Mouse (Mus musculus): ENCODE results near the gene Nadsyn1. TPM values are rescaled to one million over a fixed set of nuclear protein-coding genes. Genes with fewer than 3 reads are reported as not detected.

The Nadsyn1 gene
- total and polyA plus RNA-seq, 3 experiments, result 7.4 to 10.0 TPM; not detected in 1

DNA sequence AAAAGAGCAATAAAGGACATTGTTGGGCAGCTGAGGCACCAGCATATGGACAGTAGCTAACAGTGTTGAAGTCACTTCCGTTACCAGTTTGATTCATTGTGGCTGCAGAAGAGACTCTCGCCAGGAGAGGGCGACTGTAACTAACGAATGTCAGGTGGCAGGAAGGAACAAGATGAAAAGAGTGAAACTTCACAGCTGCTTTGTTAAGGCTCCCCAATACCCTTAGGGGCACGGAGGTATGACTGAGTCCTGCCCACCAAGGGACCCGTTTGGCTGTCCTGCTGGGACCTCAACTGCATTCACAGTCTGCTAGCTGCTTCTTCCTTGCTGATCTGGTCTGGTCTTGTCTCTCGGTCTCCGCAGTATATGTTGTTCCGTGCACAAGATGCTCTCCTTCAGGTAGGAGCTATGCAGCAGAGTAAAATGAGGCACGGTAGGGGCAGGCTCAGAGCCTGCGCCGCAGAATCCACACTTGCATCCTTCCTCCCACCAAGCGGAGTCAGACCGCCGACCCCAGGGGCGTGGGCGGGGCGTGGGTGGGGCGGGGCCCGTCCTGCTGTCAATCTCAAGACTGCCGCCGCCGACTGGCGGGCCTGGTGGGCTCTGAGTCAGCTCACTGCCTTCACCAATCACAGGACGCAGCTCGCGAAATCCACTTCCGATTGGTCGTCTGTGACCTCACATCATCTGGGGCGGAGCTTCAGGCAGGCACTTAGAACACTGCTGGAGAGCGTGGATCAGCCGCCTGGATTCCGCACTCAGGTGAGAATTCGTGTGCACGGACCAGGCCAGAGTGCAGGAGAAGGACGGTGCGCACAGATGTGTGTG, 7.1 kb upstream of the Nadsyn1 start (continued):
- TF ChIP-seq NRF1 (IDR thresholded peaks at IDR 0.05; ENCODE audit: insufficient read depth, low read depth, low read length, poor library complexity, severe bottlenecking), result peak; percentile 36; the same call in 1 of the 2 replicates
- TF ChIP-seq USF1 (IDR thresholded peaks at IDR 0.05; ENCODE audit: low read depth, low read length), result peak; percentile 65
- TF ChIP-seq TCF12 (IDR thresholded peaks at IDR 0.05; ENCODE audit: low read depth, low read length), result no peak; the same call in 1 of the 2 replicates
- TF ChIP-seq BHLHE40 (IDR thresholded peaks at IDR 0.05; ENCODE audit: borderline replicate concordance, low read depth, low read length), result no peak
- TF ChIP-seq MAZ (IDR thresholded peaks at IDR 0.05; ENCODE audit: low read depth, low read length), result no peak
- peak; percentile 20 to 89; a peak in 3 of 4 replicates for TF ChIP-seq POLR2A (IDR thresholded peaks at IDR 0.05; ENCODE audit: control insufficient read depth in 1 of 2, insufficient read depth in 1 of 2, low read depth in 1 of 2, low read length in 2 of 2, poor library complexity in 1 of 2)
- 0 out of 2 replicates have a peak, but pooled peaks have one; percentile 19 for TF ChIP-seq ETS1 (IDR thresholded peaks at IDR 0.05; ENCODE audit: low read depth, low read length)
- TF ChIP-seq RCOR1 (IDR thresholded peaks at IDR 0.05; ENCODE audit: low read depth, low read length), result no peak
- peak; percentile 70; the same call in 1 of the 2 replicates for TF ChIP-seq POLR2AphosphoS2 (IDR thresholded peaks at IDR 0.05; ENCODE audit: low read length)
- TF ChIP-seq SIN3A (IDR thresholded peaks at IDR 0.05; ENCODE audit: low read length), result peak; percentile 79
- TF ChIP-seq SMC3 (IDR thresholded peaks at IDR 0.05; ENCODE audit: low read depth, low read length), result peak; percentile 75
- peak; percentile 54; the same call in 1 of the 2 replicates for TF ChIP-seq ELF1 (IDR thresholded peaks at IDR 0.05; ENCODE audit: low read depth, low read length)
- TF ChIP-seq MAX (IDR thresholded peaks at IDR 0.05; ENCODE audit: low read length), result peak; percentile 38; the same call in 1 of the 2 replicates

DNA sequence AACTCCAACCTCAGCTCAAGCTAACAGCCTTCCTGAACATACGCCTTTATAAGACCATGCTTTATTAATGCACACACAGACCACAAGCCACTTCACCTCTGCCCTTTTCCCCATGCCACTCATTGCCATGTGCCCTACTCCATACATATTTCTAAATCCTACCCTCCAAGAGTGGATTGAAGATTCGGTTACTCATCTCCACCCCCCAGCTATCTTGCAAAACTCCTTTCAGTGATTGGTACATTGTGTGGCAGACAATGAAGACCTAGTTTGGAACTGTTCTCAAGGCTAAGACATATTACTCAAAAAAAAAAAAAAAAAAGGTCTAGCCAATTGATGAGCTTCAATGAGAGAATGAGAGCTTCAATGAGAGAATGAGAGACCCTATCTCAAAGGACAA, 4.3 kb upstream of the Nadsyn1 start:
- no peak for DNase-seq (ENCODE audit: low read depth, low spot score)
- no peaks in the 10 kb centered on the region for H3K9me3 ChIP-seq (replicated peaks; ENCODE audit: insufficient read depth, low read length)
- H3K4me1 ChIP-seq (ENCODE audit: control insufficient read depth in 1 of 2, insufficient read depth in 2 of 2, low read length in 2 of 2), result peaks cover 0 to 14% of the 10 kb centered on the region in 2 experiments; a peak in 3 of 4 replicates
- no peak overlapping the region for H3K9ac ChIP-seq (ENCODE audit: control insufficient read depth, low read depth, low read length, poor library complexity, severe bottlenecking)
- H3K79me2 ChIP-seq (ENCODE audit: control insufficient read depth, insufficient read depth, low read length, poor library complexity), result peaks cover 6% of the 10 kb centered on the region
- TF ChIP-seq POLR2AphosphoS5 (IDR thresholded peaks at IDR 0.05; ENCODE audit: borderline replicate concordance, low read depth, low read length) (no peak), MEF2A (IDR thresholded peaks at IDR 0.05; ENCODE audit: extremely low read depth, insufficient replicate concordance, low read depth, low read length, poor library complexity, severe bottlenecking) (no peak), ZC3H11A (IDR thresholded peaks at IDR 0.05; ENCODE audit: low read depth, low read length) (no peak), ELF1 (IDR thresholded peaks at IDR 0.05; ENCODE audit: low read depth, low read length) (no peak), POLR2AphosphoS2 (IDR thresholded peaks at IDR 0.05; ENCODE audit: low read length) (no peak), UBTF (IDR thresholded peaks at IDR 0.05; ENCODE audit: borderline replicate concordance, insufficient read depth, low read depth, low read length) (no peak), TAL1 (IDR thresholded peaks at IDR 0.05; ENCODE audit: low read length) (no peak), JUND (IDR thresholded peaks at IDR 0.05; ENCODE audit: low read depth, low read length) (no peak), MAFK (IDR thresholded peaks at IDR 0.05; ENCODE audit: borderline replicate concordance, low read depth, low read length) (no peak), GATA1 (IDR thresholded peaks at IDR 0.05; ENCODE audit: low read depth, low read length) (no peak), HCFC1 (IDR thresholded peaks at IDR 0.05; ENCODE audit: low read depth, low read length) (no peak), POLR2A (IDR thresholded peaks at IDR 0.05; ENCODE audit: control insufficient read depth in 1 of 2, insufficient read depth in 1 of 2, low read depth in 1 of 2, low read length in 2 of 2, poor library complexity in 1 of 2) (no peak), NELFE (IDR thresholded peaks at IDR 0.05; ENCODE audit: low read depth, low read length) (no peak), E2F4 (IDR thresholded peaks at IDR 0.05; ENCODE audit: borderline replicate concordance, low read depth, low read length) (no peak), CTCF (IDR thresholded peaks at IDR 0.05 in 2 of 3, conservative IDR thresholded peaks at IDR 0.05 in 1 of 3; ENCODE audit: control insufficient read depth in 1 of 3, insufficient read depth in 1 of 3, low read depth in 2 of 3, low read length in 3 of 3, poor library complexity in 1 of 3, severe bottlenecking in 1 of 3) (no peak), ZNF384 (IDR thresholded peaks at IDR 0.05; ENCODE audit: low read depth, low read length) (no peak), SIN3A (IDR thresholded peaks at IDR 0.05; ENCODE audit: low read length) (no peak)
- no peak overlapping the region for H3K4me3 ChIP-seq (ENCODE audit: control insufficient read depth in 1 of 2, insufficient read depth in 1 of 2, low read depth in 2 of 2, low read length in 2 of 2)
- no peaks in the 10 kb centered on the region for H3K27me3 ChIP-seq (ENCODE audit: control insufficient read depth in 1 of 2, insufficient read depth in 2 of 2, low read length in 2 of 2)
- H3K36me3 ChIP-seq (ENCODE audit: control insufficient read depth in 1 of 2, insufficient read depth in 2 of 2, low read length in 2 of 2), result peaks cover 0 to 7% of the 10 kb centered on the region in 2 experiments; a peak in 2 of 4 replicates
- no peak overlapping the region for H3K27ac ChIP-seq (ENCODE audit: control insufficient read depth, low read depth, low read length)

Data from MEL (cell line).